Mouse (Mus musculus): ENCODE data around the gene Sdc4. TPM values are rescaled to one million over a fixed set of nuclear protein-coding genes. Genes with fewer than 3 reads are reported as not detected.

Sdc4 gene
- total and polyA plus RNA-seq, 2 experiments = 182 to 511 TPM

DNA sequence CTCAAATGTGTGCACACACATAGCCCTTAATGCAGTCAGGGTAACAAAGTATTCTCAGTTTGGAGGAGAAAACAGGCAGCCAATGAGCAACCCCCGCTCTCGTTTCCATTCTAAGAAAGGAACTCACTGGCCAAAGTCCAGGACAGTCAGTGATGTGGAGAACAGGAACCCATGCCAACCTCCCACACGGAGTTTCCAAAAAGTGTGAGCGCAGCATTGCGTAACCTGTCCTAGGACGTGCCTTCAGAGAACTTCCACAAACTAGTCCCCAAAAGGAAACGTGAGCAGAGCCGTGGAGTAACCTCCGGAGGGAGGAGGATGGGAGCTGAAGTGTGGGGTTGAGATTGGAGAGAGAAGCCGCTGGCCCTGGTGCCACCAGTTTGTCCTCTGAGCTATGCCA lies 11.2 kb upstream of the Sdc4 start:
- TF ChIP-seq POLR2A (IDR thresholded peaks at IDR 0.05; ENCODE audit: extremely low read depth, insufficient read depth, low read length) = 0 out of 2 replicates have a peak, but pooled peaks have one; percentile 24
- TF ChIP-seq CTCF (IDR thresholded peaks at IDR 0.05; ENCODE audit: low read depth, low read length) = no peak
- Histone ChIP-seq H3K79me2 (ENCODE audit: control insufficient read depth, insufficient read depth, low read length) (no peaks in the 10 kb centered on the region), H3K4me3 (ENCODE audit: insufficient read depth, low read depth, low read length) (no peak overlapping the region), H3K27me3 (ENCODE audit: control insufficient read depth, insufficient read depth, low read length) (no peaks in the 10 kb centered on the region), H3K9ac (ENCODE audit: low read depth, low read length) (peak overlapping the region; percentile 63), H3K4me1 (ENCODE audit: control insufficient read depth, insufficient read depth, low read length) (peaks cover 24% of the 10 kb centered on the region), H3K27ac (replicated peaks; ENCODE audit: insufficient read depth, low read depth, low read length) (peak overlapping the region; percentile 99), H3K36me3 (ENCODE audit: control insufficient read depth, insufficient read depth, low read length) (no peaks in the 10 kb centered on the region)
- DNase-seq (ENCODE audit: extremely low read depth, low read depth, low spot score) = peak; percentile 98
- 7% methylated on average over 10 of the region's 10 CpGs for WGBS

GRCm38 (mm10) chr2:164453887-164454500 lies 10.3 kb upstream of the Sdc4 start:
- DNase-seq (ENCODE audit: extremely low read depth, low read depth, low spot score) = no peak
- Histone ChIP-seq H3K36me3 (ENCODE audit: control insufficient read depth, insufficient read depth, low read length) (no peaks in the 10 kb centered on the region), H3K9ac (ENCODE audit: low read depth, low read length) (no peak overlapping the region; the same call in 1 of the 2 replicates), H3K4me3 (ENCODE audit: insufficient read depth, low read depth, low read length) (no peak overlapping the region), H3K27me3 (ENCODE audit: control insufficient read depth, insufficient read depth, low read length) (no peaks in the 10 kb centered on the region), H3K27ac (replicated peaks; ENCODE audit: insufficient read depth, low read depth, low read length) (peak overlapping the region; percentile 99), H3K79me2 (ENCODE audit: control insufficient read depth, insufficient read depth, low read length) (no peaks in the 10 kb centered on the region), H3K4me1 (ENCODE audit: control insufficient read depth, insufficient read depth, low read length) (peaks cover 26% of the 10 kb centered on the region)
- TF ChIP-seq CTCF (IDR thresholded peaks at IDR 0.05; ENCODE audit: low read depth, low read length) = no peak
- no peak for TF ChIP-seq POLR2A (IDR thresholded peaks at IDR 0.05; ENCODE audit: extremely low read depth, insufficient read depth, low read length)
- 70% methylated on average over 7 of the region's 7 CpGs for WGBS

GRCm38 (mm10) chr2:164453047-164453757 lies 9.5 kb upstream of the Sdc4 start:
- no peak overlapping the region for H3K9ac ChIP-seq (ENCODE audit: low read depth, low read length)
- H3K36me3 ChIP-seq (ENCODE audit: control insufficient read depth, insufficient read depth, low read length) = no peaks in the 10 kb centered on the region
- no peak for TF ChIP-seq POLR2A (IDR thresholded peaks at IDR 0.05; ENCODE audit: extremely low read depth, insufficient read depth, low read length)
- no peak for TF ChIP-seq CTCF (IDR thresholded peaks at IDR 0.05; ENCODE audit: low read depth, low read length)
- H3K79me2 ChIP-seq (ENCODE audit: control insufficient read depth, insufficient read depth, low read length) = no peaks in the 10 kb centered on the region
- no peak overlapping the region for H3K27ac ChIP-seq (replicated peaks; ENCODE audit: insufficient read depth, low read depth, low read length)
- H3K4me3 ChIP-seq (ENCODE audit: insufficient read depth, low read depth, low read length) = no peak overlapping the region
- DNase-seq (ENCODE audit: extremely low read depth, low read depth, low spot score) = no peak
- WGBS = 72% methylated on average over 14 of the region's 14 CpGs
- H3K4me1 ChIP-seq (ENCODE audit: control insufficient read depth, insufficient read depth, low read length) = peaks cover 30% of the 10 kb centered on the region
- no peaks in the 10 kb centered on the region for H3K27me3 ChIP-seq (ENCODE audit: control insufficient read depth, insufficient read depth, low read length)

- Histone ChIP-seq H3K79me2 (ENCODE audit: control insufficient read depth, insufficient read depth, low read length) (no peaks in the 10 kb centered on the region), H3K27me3 (ENCODE audit: control insufficient read depth, insufficient read depth, low read length) (no peaks in the 10 kb centered on the region), H3K4me3 (ENCODE audit: insufficient read depth, low read depth, low read length) (no peak overlapping the region), H3K27ac (replicated peaks; ENCODE audit: insufficient read depth, low read depth, low read length) (no peak overlapping the region), H3K36me3 (ENCODE audit: control insufficient read depth, insufficient read depth, low read length) (no peaks in the 10 kb centered on the region), H3K9ac (ENCODE audit: low read depth, low read length) (no peak overlapping the region), H3K4me1 (ENCODE audit: control insufficient read depth, insufficient read depth, low read length) (peaks cover 30% of the 10 kb centered on the region)
- TF ChIP-seq POLR2A (IDR thresholded peaks at IDR 0.05; ENCODE audit: extremely low read depth, insufficient read depth, low read length) (no peak), CTCF (IDR thresholded peaks at IDR 0.05; ENCODE audit: low read depth, low read length) (no peak)
- WGBS = 64% methylated on average over 13 of the region's 13 CpGs
- peak; percentile 48 for DNase-seq (ENCODE audit: extremely low read depth, low read depth, low spot score)
Measured at GRCm38 (mm10) chr2:164452000-164452676, 8.5 kb upstream of the Sdc4 start.

DNA sequence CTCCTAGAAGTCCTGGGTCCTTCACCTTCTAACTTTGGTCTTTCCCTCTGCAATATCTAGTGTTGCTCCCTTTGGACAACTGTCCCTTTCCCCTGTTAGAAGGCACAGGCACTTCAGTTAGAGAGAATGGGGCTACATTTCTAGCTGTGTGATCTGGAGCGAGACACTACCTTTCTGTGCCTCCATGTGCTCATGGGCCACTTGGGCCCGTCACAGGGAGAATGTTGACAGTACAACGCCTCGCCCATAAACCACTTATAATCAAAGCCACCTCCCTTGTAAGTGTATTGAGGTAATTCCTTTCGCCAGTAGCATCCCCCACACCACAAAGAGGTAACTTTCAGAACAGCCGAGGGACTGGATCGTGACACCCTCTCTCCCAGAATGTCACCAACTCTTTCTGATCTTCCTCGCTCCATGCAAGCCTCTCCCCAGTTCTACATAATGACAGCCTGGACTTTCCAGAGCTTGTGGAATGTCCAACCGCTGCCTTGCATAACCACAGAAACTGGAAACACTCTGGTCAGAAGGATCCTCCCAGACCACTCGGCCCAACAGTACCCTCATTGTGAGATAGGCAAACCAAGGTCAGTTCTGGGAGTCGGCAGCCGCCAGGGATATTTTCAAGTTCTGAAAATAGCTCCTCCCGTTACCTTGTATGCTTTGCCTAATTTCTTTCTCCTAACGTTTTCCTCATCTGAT lies 5.8 kb upstream of the Sdc4 start:
- Histone ChIP-seq H3K36me3 (ENCODE audit: control insufficient read depth, insufficient read depth, low read length) (no peaks in the 10 kb centered on the region), H3K9ac (ENCODE audit: low read depth, low read length) (no peak overlapping the region), H3K27me3 (ENCODE audit: control insufficient read depth, insufficient read depth, low read length) (no peaks in the 10 kb centered on the region), H3K27ac (replicated peaks; ENCODE audit: insufficient read depth, low read depth, low read length) (no peak overlapping the region), H3K79me2 (ENCODE audit: control insufficient read depth, insufficient read depth, low read length) (no peaks in the 10 kb centered on the region), H3K4me3 (ENCODE audit: insufficient read depth, low read depth, low read length) (no peak overlapping the region), H3K4me1 (ENCODE audit: control insufficient read depth, insufficient read depth, low read length) (peaks cover 20% of the 10 kb centered on the region)
- no peak for DNase-seq (ENCODE audit: extremely low read depth, low read depth, low spot score)
- WGBS = 90% methylated on average over 14 of the region's 14 CpGs
- TF ChIP-seq POLR2A (IDR thresholded peaks at IDR 0.05; ENCODE audit: extremely low read depth, insufficient read depth, low read length) = no peak
- no peak for TF ChIP-seq CTCF (IDR thresholded peaks at IDR 0.05; ENCODE audit: low read depth, low read length)

Measured in liver, adult 2 months (tissue).